Mouse (Mus musculus): ENCODE measurements around the gene Acvr1.

Acvr1 gene

DNA sequence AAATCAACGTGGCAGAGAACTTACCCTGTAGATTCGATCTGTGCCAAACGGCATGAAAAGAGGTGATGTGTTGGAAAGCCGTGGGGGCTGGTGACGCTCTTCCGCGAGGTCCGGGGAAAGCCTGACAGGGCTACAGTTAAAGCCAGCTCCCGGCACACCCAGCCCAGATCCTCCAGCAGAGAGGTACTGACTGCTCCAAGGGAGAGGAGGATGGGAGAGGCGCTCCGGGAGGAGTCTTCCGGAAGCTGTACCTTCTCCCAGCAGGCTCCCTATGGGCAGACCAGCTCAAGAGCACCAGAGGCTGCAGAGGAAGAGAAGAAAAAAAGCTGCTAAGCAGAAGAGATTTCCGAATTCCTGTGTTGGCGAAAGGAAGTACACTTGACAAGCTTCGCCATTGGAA, 51.0 kb downstream of the Acvr1 start:
- DNase-seq = no peak

DNA sequence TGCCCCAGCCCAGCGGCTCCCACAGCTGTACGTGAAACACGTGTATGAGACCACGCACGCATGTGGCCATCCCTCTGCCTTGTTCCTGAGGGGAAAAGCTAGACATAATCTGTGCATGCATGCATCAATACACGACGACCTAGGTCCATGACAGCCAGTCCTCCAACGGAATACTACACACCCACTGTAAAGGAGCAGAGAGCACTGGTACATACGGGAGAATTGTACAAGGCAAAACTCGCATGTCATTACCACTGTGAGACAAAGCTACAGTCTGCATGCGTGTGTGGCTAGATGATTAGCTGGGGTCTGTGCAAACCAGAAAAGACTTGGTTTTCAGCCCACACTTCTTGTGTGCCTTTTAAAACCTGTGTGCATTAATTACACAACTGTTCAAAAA, 52.5 kb downstream of the Acvr1 start:
- DNase-seq = no peak

DNA sequence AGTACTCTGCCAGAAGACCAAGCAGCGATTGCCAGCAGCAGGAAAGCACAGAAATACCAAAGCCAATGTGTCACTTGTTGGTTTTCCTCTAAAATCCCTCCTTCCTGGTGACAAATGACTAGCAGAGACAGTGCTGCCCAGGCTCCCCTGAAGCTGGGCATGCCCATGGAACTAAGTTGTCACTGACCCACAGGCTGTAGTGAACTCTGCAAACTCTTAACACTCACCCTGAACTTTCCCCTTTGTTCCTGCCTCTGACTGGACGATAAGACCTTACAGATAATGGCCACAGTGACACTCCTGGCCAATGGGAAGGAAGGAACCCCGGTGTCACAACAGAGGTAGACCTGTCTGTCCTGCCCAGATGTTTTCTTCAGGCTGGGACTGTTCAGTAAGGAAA, 53.7 kb downstream of the Acvr1 start:
- DNase-seq = no peak

DNA sequence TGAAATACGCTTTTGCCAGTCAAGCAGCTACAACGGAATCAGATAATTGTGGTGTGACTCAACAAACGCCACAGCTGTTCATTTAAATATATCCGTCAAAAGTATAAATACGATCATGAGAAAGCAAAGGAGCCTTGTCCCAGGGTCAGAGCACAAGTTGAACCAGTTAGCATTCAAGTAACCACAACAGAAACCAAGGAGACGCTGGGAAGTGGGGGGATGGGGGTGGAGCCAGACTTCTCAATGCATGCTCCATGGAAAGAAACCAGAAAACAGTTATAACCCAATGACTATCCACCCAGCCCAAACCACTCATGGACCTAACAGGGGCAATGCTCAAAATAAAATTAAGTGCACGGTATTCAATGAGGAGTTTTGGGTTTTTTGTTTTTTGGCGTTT, 56.8 kb downstream of the Acvr1 start:
- DNase-seq = no peak

DNA sequence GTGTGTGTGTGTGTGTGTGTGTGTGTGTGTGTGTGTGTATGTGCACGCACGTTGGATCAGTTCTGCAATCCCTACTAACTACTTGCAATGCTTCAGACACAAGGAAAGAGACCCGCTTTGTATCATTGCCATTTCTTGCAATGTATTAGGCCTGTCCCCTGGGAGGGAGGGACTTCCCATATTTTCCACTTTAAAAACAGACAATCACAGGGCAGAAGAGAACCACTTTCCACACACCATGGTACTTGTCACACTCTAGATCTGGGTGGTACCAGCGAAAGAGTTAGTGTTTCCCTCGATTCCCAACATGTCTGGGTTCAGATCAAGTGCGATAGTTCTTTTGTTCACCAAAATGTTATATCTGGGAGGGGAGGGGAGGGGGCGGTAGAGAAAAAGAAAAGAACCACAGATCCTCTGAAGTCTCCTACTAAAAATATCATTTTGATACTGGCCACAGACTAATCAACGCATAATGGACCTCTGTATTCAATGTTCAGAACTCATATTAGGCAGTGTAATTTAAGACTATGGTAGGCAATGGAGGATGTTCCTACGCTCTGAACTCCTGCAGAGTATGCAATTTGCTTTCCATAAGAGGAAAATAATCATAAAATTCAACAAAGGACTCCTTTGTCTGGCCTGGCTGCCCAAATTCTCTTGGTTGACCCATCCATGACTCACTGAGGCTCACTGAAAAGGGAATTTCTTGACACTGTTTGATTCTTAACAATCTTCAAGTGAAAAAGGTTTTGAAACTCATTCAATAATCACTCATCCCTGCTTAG, 61.5 kb downstream of the Acvr1 start:
- no peak for DNase-seq

DNA sequence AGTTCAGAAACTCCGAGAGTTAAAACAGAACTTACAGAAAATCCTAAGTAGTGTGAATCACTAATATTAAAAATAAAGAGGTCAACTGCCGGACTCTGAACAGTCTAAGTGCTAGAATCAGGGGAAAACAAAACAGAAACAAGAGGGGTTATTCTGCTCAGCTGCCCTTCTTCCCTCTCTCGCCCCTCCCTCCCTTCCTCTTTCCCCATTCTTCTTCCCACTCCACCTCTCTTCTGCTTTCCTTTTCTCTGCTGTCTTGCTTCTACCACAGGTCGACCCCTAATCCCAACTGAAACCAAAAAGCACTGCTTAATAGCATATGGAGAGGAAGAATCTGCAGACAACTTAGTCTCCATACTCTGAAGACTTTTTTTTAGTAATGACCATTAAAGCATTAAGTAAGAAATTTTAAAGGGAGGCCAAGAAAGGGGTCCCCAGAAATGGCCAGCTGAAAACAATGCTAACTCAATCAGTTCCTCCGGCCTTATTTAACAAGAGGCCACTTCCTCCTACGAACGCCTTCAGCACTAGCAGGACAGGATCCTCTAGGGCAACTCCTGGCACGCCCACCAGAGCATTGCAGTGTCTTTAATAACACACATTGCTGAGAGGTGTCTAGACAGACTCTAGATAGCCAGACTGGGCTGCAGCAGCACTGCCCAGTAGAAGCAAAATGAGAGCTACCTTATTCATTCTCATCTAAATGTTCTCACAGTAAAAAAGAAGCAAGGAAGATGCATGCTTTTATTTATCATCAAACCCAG, 70.1 kb downstream of the Acvr1 start:
- DNase-seq = no peak

DNA sequence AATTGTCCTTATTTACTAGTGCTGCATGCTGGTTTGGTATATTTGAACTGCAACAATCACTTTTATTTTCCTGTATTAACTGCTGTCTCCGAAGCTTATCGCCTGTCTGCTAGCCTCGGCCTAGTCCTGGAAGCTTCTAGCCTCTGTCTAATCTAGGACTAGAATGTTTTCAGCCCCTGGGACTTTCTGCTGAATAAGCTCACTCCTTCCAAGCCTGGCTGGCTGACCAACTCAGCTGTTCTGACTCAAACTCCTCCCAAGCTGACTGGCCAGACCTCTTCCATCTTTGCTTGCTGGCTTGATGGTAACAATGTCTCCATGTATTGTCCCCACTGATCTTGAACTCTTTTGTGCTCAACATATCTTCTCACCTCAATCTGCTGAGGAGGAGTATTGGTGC, 71.7 kb downstream of the Acvr1 start:
- no peak for DNase-seq

DNA sequence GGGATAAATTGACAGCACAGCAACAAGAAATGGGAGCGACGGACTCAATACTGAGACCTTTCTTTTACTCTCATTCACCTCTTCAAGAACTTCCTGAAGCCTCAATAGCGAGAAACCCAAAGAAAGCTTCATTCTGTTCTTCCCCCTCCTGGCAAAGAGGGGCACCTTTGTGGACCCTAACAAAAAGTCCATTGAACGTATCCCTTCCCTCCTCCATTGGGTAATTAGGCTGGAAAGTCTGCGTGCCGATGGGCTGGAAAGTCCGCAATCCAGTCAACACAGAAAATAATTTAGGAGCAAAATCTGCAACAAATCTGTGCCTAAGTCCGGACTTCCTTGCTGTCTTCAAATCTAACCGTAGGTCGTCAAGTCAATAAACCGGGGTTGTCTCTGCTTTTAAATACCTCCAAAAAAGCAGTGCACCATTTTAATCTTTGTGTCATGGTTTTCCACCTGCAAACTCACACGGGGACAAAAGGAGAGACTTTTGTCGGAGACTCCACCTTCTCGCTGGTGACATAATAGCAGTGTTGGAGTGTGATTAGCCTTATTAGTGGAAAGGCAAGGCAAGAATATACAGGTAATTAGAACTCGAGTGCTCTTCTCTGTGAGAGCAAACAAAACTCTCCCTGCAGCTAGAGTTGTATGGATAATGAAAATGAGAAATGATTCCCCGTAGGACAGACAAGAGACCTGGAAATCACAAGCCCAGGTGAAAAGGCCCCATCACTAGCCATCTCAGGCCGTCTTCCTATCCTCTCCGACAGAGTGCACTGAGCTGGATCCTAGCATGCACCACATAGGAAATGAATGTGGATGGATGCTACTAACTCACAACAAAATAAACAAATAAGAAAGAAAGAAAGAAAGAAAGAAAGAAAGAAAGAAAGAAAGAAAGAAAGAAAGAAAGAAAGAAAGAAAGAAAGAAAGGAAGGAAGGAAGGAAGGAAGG, 73.0 kb downstream of the Acvr1 start:
- DNase-seq = no peak

DNA sequence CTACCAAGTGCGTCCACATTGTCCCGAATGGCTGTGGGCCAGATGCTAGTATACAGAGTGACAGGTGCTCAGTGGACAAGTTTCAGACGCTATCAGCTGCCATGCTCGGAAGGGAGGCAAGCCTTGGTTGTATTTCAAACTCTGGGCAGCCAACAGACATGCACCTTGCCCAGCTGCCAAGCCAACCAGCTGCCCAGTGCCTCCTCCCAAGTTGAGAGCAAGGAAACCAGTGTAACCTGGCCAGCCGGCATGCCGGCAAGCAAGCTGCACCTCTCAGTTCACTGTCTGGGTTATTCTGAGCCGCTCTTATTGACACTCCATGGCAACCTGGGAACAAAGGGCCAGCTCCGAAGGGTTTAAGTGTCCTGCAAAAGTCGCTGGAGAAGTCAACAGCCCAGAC, 77.7 kb downstream of the Acvr1 start:
- peak; percentile 55 for DNase-seq

DNA sequence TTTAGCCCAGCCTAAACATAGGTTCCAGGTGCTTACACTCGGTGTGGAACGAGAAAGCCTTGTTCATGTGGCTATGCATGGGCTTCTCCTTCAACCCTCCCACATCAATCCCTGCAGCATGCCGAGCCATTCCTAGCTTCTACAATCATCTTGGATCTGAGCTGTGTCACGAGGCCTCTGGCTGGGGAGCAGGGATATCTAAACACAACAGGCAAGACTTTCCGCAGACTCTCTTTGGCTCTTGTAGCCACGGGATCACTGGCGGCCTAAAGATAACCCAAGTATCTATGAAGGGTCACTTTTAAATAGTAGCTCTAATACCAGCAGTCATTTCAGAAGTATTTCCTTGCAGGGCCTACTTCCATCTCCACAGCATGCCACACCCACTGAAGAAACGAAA, 78.6 kb downstream of the Acvr1 start:
- DNase-seq = no peak

DNA sequence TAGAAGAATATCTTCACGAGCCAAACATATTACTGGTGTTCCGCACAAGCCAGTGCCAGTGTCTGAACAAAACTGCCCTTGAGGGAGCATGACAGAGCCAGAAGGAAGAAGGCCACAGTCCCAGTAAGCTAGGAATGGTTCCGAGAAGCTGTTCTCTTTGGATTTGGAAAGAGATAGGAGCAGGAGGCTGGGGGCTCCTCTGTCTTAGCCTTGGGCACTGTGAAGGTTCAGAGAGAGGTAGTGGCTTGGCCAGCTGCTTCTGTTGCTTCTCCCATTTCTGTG, 79.7 kb downstream of the Acvr1 start:
- DNase-seq = no peak

DNA sequence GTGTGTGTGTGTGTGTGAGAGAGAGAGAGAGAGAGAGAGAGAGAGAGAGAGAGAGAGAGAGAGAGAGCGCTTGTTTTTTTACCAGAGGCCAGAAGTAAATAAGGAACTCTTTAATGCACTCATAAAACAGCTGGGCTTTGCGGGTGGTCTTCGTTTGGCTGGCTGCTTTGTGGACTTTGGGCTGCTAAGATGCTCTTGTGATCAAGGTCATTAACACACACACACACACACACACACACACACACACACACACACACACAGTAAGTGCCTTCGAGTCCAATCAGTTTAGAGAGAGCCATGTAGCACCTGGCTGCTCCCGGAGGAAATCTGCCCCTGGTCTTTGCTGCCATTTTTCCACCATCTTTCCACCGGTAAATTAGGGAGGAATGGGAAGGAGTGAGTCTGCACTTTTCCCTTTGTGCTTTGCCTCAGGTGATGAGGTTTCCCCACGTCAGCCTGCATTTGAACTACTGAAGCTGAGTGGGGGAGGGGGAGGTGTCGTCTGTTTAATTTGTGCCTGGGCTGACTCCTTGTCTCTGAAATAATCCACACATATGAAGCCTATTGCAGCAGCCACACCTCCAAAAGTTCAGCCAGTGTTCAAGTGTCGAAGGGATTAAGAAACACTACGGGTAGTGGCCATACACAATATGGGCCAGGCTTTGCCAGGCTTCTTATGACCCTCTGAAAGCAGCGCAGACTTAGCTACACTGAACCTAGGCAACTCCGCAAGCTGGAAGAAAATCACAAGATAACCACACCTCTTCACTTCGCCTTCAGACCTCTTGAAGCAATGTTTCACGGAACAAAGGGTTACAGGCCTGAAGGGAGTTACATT, 80.3 kb downstream of the Acvr1 start:
- no peak for DNase-seq

DNA sequence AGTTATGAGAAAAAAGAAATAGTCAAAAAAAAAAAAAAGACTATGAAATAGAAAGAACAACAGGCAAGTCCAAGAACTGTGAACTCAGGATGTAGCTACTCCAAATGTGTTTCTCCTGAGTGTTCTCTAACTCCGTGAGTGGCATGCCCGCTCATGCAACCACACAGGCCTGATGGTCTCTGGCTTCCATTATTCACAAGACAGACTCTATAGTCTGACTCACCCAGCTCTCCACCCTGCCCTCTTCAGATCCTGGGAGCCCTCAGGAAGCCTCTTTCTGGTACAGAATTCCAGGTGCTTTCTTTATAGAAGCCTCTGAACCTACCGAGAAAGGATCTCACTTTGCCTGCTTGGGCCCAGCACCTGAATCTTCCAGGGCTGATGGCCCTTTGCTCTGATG, 81.3 kb downstream of the Acvr1 start:
- no peak for DNase-seq

DNA sequence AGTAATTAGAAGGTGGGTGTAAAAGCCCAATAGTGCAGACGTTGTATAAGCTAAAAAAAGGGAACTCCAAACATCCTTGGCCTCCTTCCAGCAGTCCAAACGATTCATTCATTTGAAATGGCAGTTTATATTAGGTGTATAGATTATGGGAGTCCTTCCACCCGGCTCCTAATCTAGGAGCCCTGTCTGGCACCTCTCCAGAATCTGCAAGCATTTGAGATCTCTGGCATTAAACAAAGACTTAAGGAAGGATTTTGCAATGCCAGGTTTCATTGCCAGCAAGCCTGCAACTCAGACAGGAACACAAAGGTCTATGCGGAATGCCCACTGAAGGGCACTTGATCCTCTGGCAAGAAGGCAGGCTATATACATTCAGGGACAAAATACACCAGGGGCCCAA, 81.8 kb downstream of the Acvr1 start:
- DNase-seq = no peak

DNA sequence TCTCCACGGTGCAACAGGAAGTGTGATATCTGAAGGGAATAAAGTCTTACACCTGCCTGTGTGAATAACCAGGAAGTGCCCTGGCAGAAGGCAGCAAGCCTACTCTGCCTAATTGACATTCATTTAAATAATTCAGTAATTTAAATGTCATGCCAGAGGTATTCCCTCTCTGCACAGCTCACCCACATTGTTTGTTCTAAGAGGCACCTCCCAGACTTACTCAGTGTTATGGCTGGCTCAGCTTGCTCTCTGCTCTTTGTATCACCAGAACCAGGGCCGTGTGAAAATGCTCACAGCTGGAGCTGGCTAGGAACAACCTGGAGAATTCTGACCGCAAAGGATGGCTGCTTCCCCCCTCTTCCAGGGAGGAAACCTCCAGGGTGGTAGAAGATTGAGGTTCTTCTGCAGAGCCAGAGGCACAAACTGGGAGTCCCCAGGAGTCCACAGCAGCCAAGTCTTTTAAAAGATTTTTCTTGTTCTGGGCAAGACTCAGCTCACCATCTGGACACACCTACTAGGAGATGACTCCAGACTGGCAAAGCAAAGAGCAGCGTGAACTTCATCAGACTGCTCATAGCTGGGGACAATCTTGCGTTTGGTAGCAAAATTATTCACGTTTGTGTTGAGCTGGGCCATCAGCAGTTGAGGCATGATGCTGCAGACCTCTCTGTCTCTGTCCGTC, 82.5 kb downstream of the Acvr1 start:
- no peak for DNase-seq

DNA sequence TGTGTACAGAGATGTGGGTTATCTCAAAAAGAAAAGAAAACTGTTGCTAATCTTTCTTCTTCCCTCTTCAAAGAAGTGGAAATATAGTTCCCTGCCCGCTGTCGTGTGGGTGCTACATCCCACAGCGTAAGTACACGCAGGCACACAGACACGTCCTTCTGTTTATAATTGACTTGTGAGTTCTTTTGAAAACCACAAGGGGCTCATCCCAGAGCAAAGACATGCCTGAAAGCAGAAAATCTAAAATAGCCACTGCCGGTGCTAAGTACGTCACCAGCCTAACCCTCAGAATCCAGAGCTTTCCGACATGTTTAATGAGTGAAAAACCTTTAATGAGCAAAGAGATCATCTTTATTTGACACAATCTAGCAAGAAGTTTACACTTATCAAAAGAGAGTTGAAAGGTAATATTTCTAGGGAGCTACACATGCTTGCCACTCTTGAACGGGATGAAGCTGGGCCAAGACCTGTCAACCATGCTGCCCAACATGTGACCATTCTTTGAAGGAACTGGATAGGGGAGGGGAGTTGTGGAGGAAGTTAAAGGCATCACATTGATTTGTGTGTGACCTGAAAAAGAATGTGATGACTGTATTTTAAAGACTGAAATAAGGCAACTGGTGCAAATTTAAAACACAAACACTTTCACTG, 85.4 kb downstream of the Acvr1 start:
- DNase-seq = no peak

DNA sequence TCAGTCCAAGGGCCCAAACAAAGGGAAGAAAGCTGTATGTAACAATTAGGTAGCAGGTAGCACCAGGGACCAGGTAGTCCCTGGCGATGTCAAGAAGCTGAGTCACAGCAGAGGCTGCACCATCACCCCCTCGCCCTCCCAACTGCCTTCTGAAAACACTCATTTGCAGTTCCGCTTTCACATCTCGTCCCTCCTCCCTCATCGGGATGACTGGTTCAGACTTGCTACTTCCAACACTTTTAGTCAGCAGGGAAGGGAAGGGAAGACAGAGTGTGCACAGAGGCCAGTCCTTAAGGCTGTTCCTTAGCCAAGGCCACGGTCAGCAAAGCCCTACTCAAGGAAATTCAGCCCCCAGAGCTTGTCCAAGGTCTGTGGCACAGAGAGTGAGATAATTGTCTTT, 86.2 kb downstream of the Acvr1 start:
- no peak for DNase-seq

DNA sequence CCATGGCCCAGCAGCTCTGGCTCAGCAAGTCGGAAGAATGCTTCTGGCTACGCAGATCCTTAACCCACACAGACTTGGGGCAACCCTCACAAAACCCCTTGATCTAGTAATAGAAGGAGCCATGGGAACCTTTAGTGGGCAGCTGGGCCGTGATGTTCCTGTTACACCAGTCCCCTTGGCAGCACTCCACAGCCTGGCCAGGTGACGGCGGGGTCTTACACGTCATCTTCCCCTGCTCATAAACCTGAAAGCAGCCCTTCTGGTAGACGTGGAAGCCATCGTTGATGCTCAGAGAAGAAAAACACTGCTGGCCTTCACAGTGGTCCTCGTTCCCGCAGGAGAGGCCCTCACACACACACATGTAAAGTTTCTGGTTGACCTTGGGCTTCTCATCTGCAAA, 87.4 kb downstream of the Acvr1 start:
- DNase-seq = no peak

DNA sequence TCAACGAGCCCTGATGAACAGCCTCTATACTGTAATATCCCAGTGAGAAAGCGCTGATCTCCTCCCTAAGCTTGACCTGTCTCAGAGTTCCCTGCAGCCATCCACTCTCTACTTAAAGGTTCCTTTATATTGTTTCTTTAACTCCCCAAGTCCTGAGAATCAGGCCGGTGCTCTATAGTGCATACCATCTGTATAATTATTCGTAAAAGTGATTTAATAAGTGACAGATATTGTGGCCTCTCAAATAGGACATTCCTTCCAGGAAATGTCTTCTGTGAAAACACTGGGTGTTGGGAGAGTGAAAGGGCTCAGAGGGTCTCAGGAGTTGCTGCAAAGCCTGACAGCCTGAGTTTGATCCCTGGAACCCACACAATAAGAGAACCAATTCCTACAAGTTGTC, 88.8 kb downstream of the Acvr1 start:
- DNase-seq = no peak

DNA sequence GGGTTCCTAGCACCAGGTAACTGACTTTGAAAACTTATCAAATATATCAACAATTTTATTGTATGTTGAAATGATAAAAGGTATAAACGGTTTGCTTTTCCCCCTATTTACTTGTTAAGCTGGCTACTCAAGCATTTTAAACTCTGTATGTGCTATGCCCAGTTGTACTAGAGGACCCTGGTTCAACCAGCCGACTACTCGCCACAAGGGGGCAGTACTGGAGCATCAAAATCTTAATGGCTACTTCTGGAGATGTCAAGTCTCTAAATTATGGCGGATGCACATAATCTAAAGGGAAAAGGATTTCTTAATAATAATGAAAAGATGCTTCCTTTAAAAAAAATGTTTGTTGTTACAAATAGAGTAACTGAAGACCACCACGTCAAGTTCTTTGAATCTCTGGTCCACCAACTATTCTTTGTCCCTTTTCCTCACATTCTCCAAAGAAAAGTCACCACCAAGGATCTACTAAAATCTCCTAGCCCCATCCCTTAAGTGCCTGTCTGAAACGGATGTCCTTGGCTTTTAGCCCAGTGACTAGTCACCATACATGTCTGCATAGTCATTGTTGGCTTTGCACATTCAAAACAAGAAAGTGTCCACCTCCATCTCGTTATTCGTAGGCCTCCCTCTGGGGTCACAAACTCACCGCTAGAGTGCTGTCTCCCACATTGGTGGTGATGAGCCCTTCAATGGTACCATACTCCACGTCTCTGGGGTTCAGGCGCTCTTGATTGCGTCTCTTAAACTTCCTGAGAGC, 89.8 kb downstream of the Acvr1 start:
- DNase-seq = peak; percentile 75

DNA sequence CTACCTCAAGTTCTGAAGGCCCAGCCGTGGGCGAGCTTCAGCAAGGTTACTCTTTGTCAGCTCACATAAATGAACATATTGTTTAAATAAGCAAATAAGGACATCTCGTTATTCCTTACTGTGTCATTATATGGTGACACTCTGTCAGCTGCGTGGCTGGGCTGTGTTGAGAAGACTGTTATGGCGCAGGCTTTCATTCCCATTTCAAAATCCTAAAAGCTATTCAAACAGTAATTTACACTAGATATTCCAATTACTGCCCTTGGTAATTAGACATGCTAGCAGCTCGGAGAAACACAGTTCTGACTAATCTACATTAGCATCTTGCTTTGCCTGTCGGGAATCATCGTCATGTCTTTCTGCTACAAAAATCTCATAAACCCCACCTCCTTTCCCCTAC, 91.4 kb downstream of the Acvr1 start:
- no peak for DNase-seq
